24 mouse cellular contexts compared by ENCODE assay signal in genomic region chr11:78448242-78448641, GRCm38 (mm10). TPM values are rescaled to one million over a fixed set of nuclear protein-coding genes. Genes with fewer than 3 reads are reported as not detected.
A peak's percentile ranks its signal among the peaks of the same experiment; 100 is the strongest.
DNase-seq lines count a peak whose midpoint lies in the region; ATAC-seq lines count a peak whose summit lies in the region.
"Had no signal": no experiment of that assay in that cellular context is flagged by ENCODE, and none has a peak within 500 bp of the region (broad histone marks: within the 10 kb centered on the region; RNA-seq: fewer than 3 reads in every experiment).

No protein-coding gene starts in this region.

- no peak overlapping the region for H3K27ac ChIP-seq in embryonic facial prominence, embryonic 15.5 days (replicated peaks)
- no peak overlapping the region for H3K27ac ChIP-seq in embryonic facial prominence, embryonic 10.5 days (replicated peaks)

- H3K27me3 ChIP-seq in embryonic facial prominence, embryonic 15.5 days: 0 out of 2 replicates have a peak, but pooled peaks cover 5% of the 10 kb centered on the region
- H3K27me3 ChIP-seq in embryonic facial prominence, embryonic 10.5 days (replicated peaks; ENCODE audit: low read depth, poor library complexity, severe bottlenecking): no peaks in the 10 kb centered on the region
- H3K27me3 ChIP-seq: Patski had no signal

- H3K36me3 ChIP-seq in embryonic facial prominence, embryonic 15.5 days: no peaks in the 10 kb centered on the region
- no peaks in the 10 kb centered on the region for H3K36me3 ChIP-seq in embryonic facial prominence, embryonic 10.5 days (replicated peaks)
- H3K36me3 ChIP-seq: G1E had no signal

- no peak overlapping the region for H3K4me3 ChIP-seq in embryonic facial prominence, embryonic 15.5 days (replicated peaks)
- no peak overlapping the region for H3K4me3 ChIP-seq in embryonic facial prominence, embryonic 10.5 days

- no peaks in the 10 kb centered on the region for H3K4me1 ChIP-seq in embryonic facial prominence, embryonic 15.5 days
- H3K4me1 ChIP-seq in embryonic facial prominence, embryonic 10.5 days: no peaks in the 10 kb centered on the region

- no peak for DNase-seq in embryonic facial prominence, embryonic 10.5 days (ENCODE audit: low spot score)
- DNase-seq in R1 (ENCODE audit: low read depth, low spot score): peak; percentile 67
- peak; percentile 48 for DNase-seq in ZHBTc4 (ENCODE audit: low read depth, low spot score)
- no peak for DNase-seq in cerebellum, postnatal 36 days
- no peak for DNase-seq in layer of hippocampus, adult 9-11 months
- DNase-seq: adrenal gland, adult 2 months; adrenal gland, adult 8-10 months; adrenal gland, postnatal 10 days; adrenal gland, postnatal 14 days; adrenal gland, postnatal 25 days; adrenal gland, postnatal 36 days; B cell, adult 2 months; cerebellum, adult 11 months; cerebellum, adult 11-12 months; cerebellum, adult 18-20 months; cerebellum, adult 2 months; cerebellum, adult 8-10 months had no signal

- H3K9ac ChIP-seq in embryonic facial prominence, embryonic 15.5 days: no peak overlapping the region

- 85% methylated on average over 1 of the region's 1 CpGs for WGBS in embryonic facial prominence, embryonic 15.5 days
- WGBS in embryonic facial prominence, embryonic 10.5 days: 98% methylated on average over 1 of the region's 1 CpGs

- H3K4me2 ChIP-seq in embryonic facial prominence, embryonic 15.5 days (replicated peaks): no peak overlapping the region

- peak; percentile 63; the same call in 1 of the 2 replicates for ATAC-seq in embryonic facial prominence, embryonic 15.5 days (ENCODE audit: insufficient number of reproducible peaks, low FRiP score, low TSS enrichment, low read depth)
- ATAC-seq: activated CD4-positive, CD25-positive, alpha-beta regulatory T cell, adult 4 months; CD4-positive, CD25-positive, alpha-beta regulatory T cell, adult 4 months; Patski had no signal

- H3K9me3 ChIP-seq in embryonic facial prominence, embryonic 15.5 days (replicated peaks): no peaks in the 10 kb centered on the region
- no peaks in the 10 kb centered on the region for H3K9me3 ChIP-seq in embryonic facial prominence, embryonic 10.5 days
- H3K9me3 ChIP-seq: G1E had no signal

RNA-seq across cellular contexts. Expression of gene Slc46a1, which starts 17.3 kb away (rescaled TPM):
- 15.5 and 19.0 TPM in 2 replicates for polyA plus RNA-seq in embryonic facial prominence, embryonic 15.5 days (2015; fragmentation: Nextera tagmentation; extraction: Ambion mirVana)
- 14.9 and 18.4 TPM in 2 replicates for polyA plus RNA-seq in embryonic facial prominence, embryonic 10.5 days (2016; fragmentation: Nextera tagmentation; extraction: Ambion mirVana)
- polyA plus RNA-seq: G1E had no signal

RNA-seq across cellular contexts. Expression of gene Slc13a2, which starts 26.2 kb away (rescaled TPM):
- polyA plus RNA-seq in embryonic facial prominence, embryonic 15.5 days (2015; fragmentation: Nextera tagmentation; extraction: Ambion mirVana): 0.07 and 0.11 TPM in 2 replicates
- polyA plus RNA-seq in embryonic facial prominence, embryonic 10.5 days (2016; fragmentation: Nextera tagmentation; extraction: Ambion mirVana): not detected in 2 replicates
- polyA plus RNA-seq: activated CD4-positive, CD25-positive, alpha-beta regulatory T cell, adult 4 months; brain, embryonic 14.5 days; C2C12; CD4-positive, CD25-positive, alpha-beta regulatory T cell, adult 4 months; cerebellum, adult 2 months; G1E had no signal

RNA-seq across cellular contexts. Expression of gene Sarm1, which starts 49.3 kb away (rescaled TPM):
- 2.3 and 2.5 TPM in 2 replicates for polyA plus RNA-seq in embryonic facial prominence, embryonic 15.5 days (2015; fragmentation: Nextera tagmentation; extraction: Ambion mirVana)
- 5.0 and 6.0 TPM in 2 replicates for polyA plus RNA-seq in embryonic facial prominence, embryonic 10.5 days (2016; fragmentation: Nextera tagmentation; extraction: Ambion mirVana)
- polyA plus RNA-seq: G1E had no signal

RNA-seq across cellular contexts. Expression of gene Vtn, which starts 50.6 kb away (rescaled TPM):
- polyA plus RNA-seq in embryonic facial prominence, embryonic 15.5 days (2015; fragmentation: Nextera tagmentation; extraction: Ambion mirVana): 2.0 and 4.4 TPM in 2 replicates
- 16.3 and 16.7 TPM in 2 replicates for polyA plus RNA-seq in embryonic facial prominence, embryonic 10.5 days (2016; fragmentation: Nextera tagmentation; extraction: Ambion mirVana)
- polyA plus RNA-seq: activated CD4-positive, CD25-positive, alpha-beta regulatory T cell, adult 4 months; C2C12; CD4-positive, CD25-positive, alpha-beta regulatory T cell, adult 4 months; G1E; Patski had no signal

RNA-seq across cellular contexts. Expression of gene Sebox, which starts 55.0 kb away (rescaled TPM):
- 0.17 TPM in 1 of 2 replicates, not detected in the other for polyA plus RNA-seq in embryonic facial prominence, embryonic 15.5 days (2015; fragmentation: Nextera tagmentation; extraction: Ambion mirVana)
- polyA plus RNA-seq in embryonic facial prominence, embryonic 10.5 days (2016; fragmentation: Nextera tagmentation; extraction: Ambion mirVana): not detected in 2 replicates
- polyA plus RNA-seq: activated CD4-positive, CD25-positive, alpha-beta regulatory T cell, adult 4 months; adrenal gland, adult 2 months; CD4-positive, CD25-positive, alpha-beta regulatory T cell, adult 4 months; G1E; Patski had no signal

Comparison
In these comparisons a context has a peak if more than half of its experiments do, and no peak if none do; other contexts are left out.
1. DNase-seq: peak in R1 (single experiment) and ZHBTc4 (single experiment); none in embryonic facial prominence, embryonic 10.5 days (single experiment), cerebellum, postnatal 36 days (0 of 2) and layer of hippocampus, adult 9-11 months (single experiment).